Mouse (Mus musculus) CH12.LX (cell line): ENCODE results near the gene Mgat3. TPM values are rescaled to one million over a fixed set of nuclear protein-coding genes. Genes with fewer than 3 reads are reported as not detected.

ENCODE experiments used
- DNase-seq: peaks from one replicate; pipeline ENCODE4 v3.0.0-alpha.2; 2013; ENCODE audit errors: extremely low read depth
- H3K27ac ChIP-seq: 2 replicates; pipeline ENCODE4 v1.5.1; 2012; ENCODE audit warnings: low read depth, mild to moderate bottlenecking, control low read depth, moderate library complexity; ENCODE audit not compliant: insufficient read depth
- H3K27me3 ChIP-seq: replicated peaks from 2 replicates; pipeline ENCODE3; 2012; ENCODE audit warnings: inconsistent platforms
- H3K36me3 ChIP-seq, 2 experiments: replicated peaks in 1 of 2; 2 replicates each; pipeline versions ENCODE3 to v1.6.1; 2012; ENCODE audit warnings: inconsistent platforms in 1 of 2, low read length in 1 of 2, mild to moderate bottlenecking in 1 of 2, mixed read lengths in 1 of 2, moderate library complexity in 1 of 2; ENCODE audit not compliant: control insufficient read depth in 1 of 2, insufficient read depth in 1 of 2
- H3K4me1 ChIP-seq, 2 experiments: 2 replicates each; pipeline ENCODE4 v1.6.1; 2012; ENCODE audit warnings: inconsistent platforms in 1 of 2, moderate library complexity in 1 of 2; ENCODE audit not compliant: insufficient read depth in 2 of 2, control insufficient read depth in 1 of 2
- H3K4me2 ChIP-seq: 2 replicates; pipeline ENCODE4 v1.6.1; 2012; ENCODE audit warnings: low read depth, mild to moderate bottlenecking, control low read depth; ENCODE audit not compliant: poor library complexity, insufficient read depth, severe bottlenecking
- H3K4me3 ChIP-seq, 3 experiments: fragments of 150-350 bp in 1 of 3; sonication (generic) in 1 of 3; replicated peaks in 1 of 3; 2 replicates each; pipeline versions ENCODE3 to v1.5.1; 2011 to 2012; ENCODE audit warnings: low read depth in 2 of 3, low read length in 2 of 3, mild to moderate bottlenecking in 2 of 3, moderate library complexity in 2 of 3, control low read depth in 1 of 3, improper control_type of control experiment in 1 of 3, inconsistent platforms in 1 of 3, mixed read lengths in 1 of 3; ENCODE audit not compliant: poor library complexity in 1 of 3
- H3K79me2 ChIP-seq: replicated peaks from 2 replicates; pipeline ENCODE4 v1.6.1; 2012; ENCODE audit warnings: mild to moderate bottlenecking, moderate library complexity; ENCODE audit not compliant: control insufficient read depth, poor library complexity, insufficient read depth, severe bottlenecking; ENCODE audit errors: extremely low read depth
- H3K9ac ChIP-seq: 2 replicates; pipeline ENCODE4 v1.6.1; 2012; ENCODE audit warnings: low read depth, mild to moderate bottlenecking, control low read depth, moderate library complexity; ENCODE audit not compliant: insufficient read depth
- H3K9me3 ChIP-seq: replicated peaks from 2 replicates; pipeline ENCODE3; 2012; ENCODE audit warnings: low read length, inconsistent platforms, mixed read lengths
- CHD1 ChIP-seq: IDR thresholded peaks from 2 replicates; pipeline ENCODE4 v1.6.1; 2012; ENCODE audit warnings: low read depth, low read length, improper control_type of control experiment, inconsistent platforms
- CHD2 ChIP-seq: IDR thresholded peaks from 2 replicates; pipeline ENCODE4 v1.6.1; 2011; ENCODE audit warnings: low read length, improper control_type of control experiment
- CTCF ChIP-seq, 2 experiments: IDR thresholded peaks in 1 of 2; conservative IDR thresholded peaks in 1 of 2; 2 replicates each; pipeline ENCODE4 v1.5.1; 2011 to 2012; ENCODE audit warnings: low read depth in 2 of 2, low read length in 2 of 2, improper control_type of control experiment in 1 of 2, inconsistent platforms in 1 of 2, mild to moderate bottlenecking in 1 of 2, moderate library complexity in 1 of 2
- ELF1 ChIP-seq: IDR thresholded peaks from 2 replicates; pipeline ENCODE4 v1.6.1; 2014; ENCODE audit warnings: low read depth, mild to moderate bottlenecking, inconsistent platforms, low read length, improper control_type of control experiment
- ETS1 ChIP-seq: conservative IDR thresholded peaks from 2 replicates; pipeline ENCODE4 v1.6.1; 2012; ENCODE audit warnings: low read depth, mild to moderate bottlenecking, inconsistent platforms, low read length, improper control_type of control experiment, moderate library complexity
- IRF4 ChIP-seq: IDR thresholded peaks from 2 replicates; pipeline ENCODE4 v1.6.1; 2014; ENCODE audit warnings: low read depth, mild to moderate bottlenecking, inconsistent platforms, low read length, improper control_type of control experiment
- JUN ChIP-seq: IDR thresholded peaks from 2 replicates; pipeline ENCODE4 v1.6.1; 2011; ENCODE audit warnings: low read depth, mild to moderate bottlenecking, low read length, improper control_type of control experiment, moderate library complexity; ENCODE audit not compliant: insufficient read depth
- MAFK ChIP-seq: IDR thresholded peaks from 2 replicates; pipeline ENCODE4 v1.6.1; 2011; ENCODE audit warnings: low read length, improper control_type of control experiment; ENCODE audit not compliant: insufficient replicate concordance
- MAX ChIP-seq: IDR thresholded peaks from 2 replicates; pipeline ENCODE4 v1.6.1; 2011; ENCODE audit warnings: low read length, improper control_type of control experiment
- MAZ ChIP-seq: IDR thresholded peaks from 2 replicates; pipeline ENCODE4 v1.6.1; 2012; ENCODE audit warnings: low read depth, mild to moderate bottlenecking, inconsistent platforms, low read length, improper control_type of control experiment, moderate library complexity
- NELFE ChIP-seq: IDR thresholded peaks from 2 replicates; pipeline ENCODE4 v1.6.1; 2011; ENCODE audit warnings: low read depth, low read length, improper control_type of control experiment
- NRF1 ChIP-seq: IDR thresholded peaks from 2 replicates; pipeline ENCODE4 v1.6.1; 2014; ENCODE audit warnings: low read depth, mild to moderate bottlenecking, inconsistent platforms, low read length, improper control_type of control experiment, moderate library complexity
- PAX5 ChIP-seq: IDR thresholded peaks from 2 replicates; pipeline ENCODE4 v1.6.1; 2012; ENCODE audit warnings: low read length, inconsistent platforms, mixed read lengths
- RAD21 ChIP-seq: IDR thresholded peaks from 2 replicates; pipeline ENCODE4 v1.6.1; 2011; ENCODE audit warnings: low read depth, mild to moderate bottlenecking, low read length, improper control_type of control experiment, moderate library complexity
- RCOR1 ChIP-seq: conservative IDR thresholded peaks from 2 replicates; pipeline ENCODE4 v1.6.1; 2012; ENCODE audit warnings: low read depth, mild to moderate bottlenecking, inconsistent platforms, low read length, improper control_type of control experiment
- SIN3A ChIP-seq: IDR thresholded peaks from 2 replicates; pipeline ENCODE4 v1.6.1; 2012; ENCODE audit warnings: low read length, improper control_type of control experiment, inconsistent platforms
- SMC3 ChIP-seq: IDR thresholded peaks from 2 replicates; pipeline ENCODE4 v1.6.1; 2011; ENCODE audit warnings: low read depth, low read length, improper control_type of control experiment
- TBP ChIP-seq: conservative IDR thresholded peaks from 2 replicates; pipeline ENCODE4 v1.6.1; 2011; ENCODE audit warnings: low read depth, low read length, improper control_type of control experiment
- USF1 ChIP-seq: IDR thresholded peaks from 2 replicates; pipeline ENCODE4 v1.6.1; 2014; ENCODE audit warnings: low read depth, mild to moderate bottlenecking, inconsistent platforms, low read length, improper control_type of control experiment
- ZC3H11A ChIP-seq: IDR thresholded peaks from 2 replicates; pipeline ENCODE4 v1.6.1; 2012; ENCODE audit warnings: low read depth, mild to moderate bottlenecking, inconsistent platforms, low read length, improper control_type of control experiment
- ZNF384 ChIP-seq: IDR thresholded peaks from 2 replicates; pipeline ENCODE4 v1.6.1; 2012; ENCODE audit warnings: low read depth, low read length, improper control_type of control experiment, inconsistent platforms
- dilution Hi-C: fragments of 300-500 bp; cut with MboI; formaldehyde crosslinking; loops from 2 replicates; pipeline ENCODE4 v1.14.3; 2020; ENCODE audit warnings: low sequenced_read_pairs; ENCODE audit not compliant: extremely low pct_unique_long_range_greater_than_20kb, extremely low pct_ligation_motif_present
- in situ Hi-C: fragments of 300-500 bp; cut with MboI; formaldehyde crosslinking; loops from 3 replicates; pipeline ENCODE4 v1.14.3; 2019; ENCODE audit warnings: low sequenced_read_pairs, low pct_ligation_motif_present, low pct_unique_long_range_greater_than_20kb, mixed read lengths
- polyA plus RNA-seq: library from polyadenylated mRNA; unstranded; fragments of >175 nt; gene quantifications from 2 replicates; pipeline ENCODE4 v1.2.1, GENCODE M21; 2012; ENCODE audit warnings: low read depth; ENCODE audit not compliant: insufficient read length
- total RNA-seq, 2 experiments: library from RNA; depleted of rRNA; stranded (reverse); fragments of 300-350 nt in 1 of 2; fragments of >200 nt in 1 of 2; gene quantifications; 2 replicates each; pipeline ENCODE4 v1.2.3; 2012 to 2014

The Mgat3 gene
- total and polyA plus RNA-seq, 3 experiments: 0.09 to 0.36 (median 0.21) TPM

- Histone ChIP-seq H3K9me3 (no peaks in the 10 kb centered on the region), H3K27ac (no peak overlapping the region), H3K4me1 (no peaks in the 10 kb centered on the region), H3K4me2 (no peak overlapping the region), H3K27me3 (no peaks in the 10 kb centered on the region), H3K36me3 (peaks cover 69 to 96% of the 10 kb centered on the region in 2 experiments), H3K4me3 (no peak overlapping the region), H3K9ac (no peak overlapping the region), H3K79me2 (no peaks in the 10 kb centered on the region)
- TF ChIP-seq MAFK: no peak
- TF ChIP-seq NELFE: no peak
- TF ChIP-seq ZC3H11A: no peak
- TF ChIP-seq USF1: no peak
- TF ChIP-seq ZNF384: no peak
- TF ChIP-seq CHD1: no peak
- TF ChIP-seq NRF1: no peak
- TF ChIP-seq MAZ: no peak
- TF ChIP-seq RCOR1: no peak
- TF ChIP-seq SMC3: no peak
- TF ChIP-seq JUN: no peak
- DNase-seq: no peak
- dilution Hi-C loops (no loop called here), in situ Hi-C loops (no loop called here)
Measured at GRCm38 (mm10) chr15:80152663-80153062, 20.9 kb upstream of the Mgat3 start.

GRCm38 (mm10) chr15:80153757-80154156 is 19.8 kb upstream of the Mgat3 start:
- Histone ChIP-seq H3K4me1 (no peaks in the 10 kb centered on the region), H3K4me3 (no peak overlapping the region), H3K27me3 (no peaks in the 10 kb centered on the region), H3K36me3 (peaks cover 74 to 97% of the 10 kb centered on the region in 2 experiments), H3K9ac (no peak overlapping the region), H3K4me2 (no peak overlapping the region), H3K27ac (no peak overlapping the region), H3K9me3 (no peaks in the 10 kb centered on the region), H3K79me2 (no peaks in the 10 kb centered on the region)
- dilution Hi-C loops: no loop called here
- no peak for TF ChIP-seq IRF4
- TF ChIP-seq ELF1: no peak
- no peak for TF ChIP-seq PAX5
- TF ChIP-seq NELFE: no peak
- TF ChIP-seq CTCF (conservative IDR thresholded peaks at IDR 0.05 in 1 of 2, IDR thresholded peaks at IDR 0.05 in 1 of 2; ENCODE audit: low read depth in 2 of 2, low read length in 2 of 2): no peak
- no peak for TF ChIP-seq ZC3H11A
- no peak for TF ChIP-seq RAD21
- TF ChIP-seq SIN3A: no peak
- no peak for TF ChIP-seq CHD2
- no peak for TF ChIP-seq ETS1
- TF ChIP-seq TBP: no peak
- no peak for TF ChIP-seq MAX
- in situ Hi-C loops: no loop called here
- DNase-seq: no peak
